8 mouse cellular contexts compared by ENCODE assay signal in genomic region chr4:143213175-143213479, GRCm38 (mm10). TPM values are rescaled to one million over a fixed set of nuclear protein-coding genes. Genes with fewer than 3 reads are reported as not detected.
A peak's percentile ranks its signal among the peaks of the same experiment; 100 is the strongest.
DNase-seq lines count a peak whose midpoint lies in the region; ATAC-seq and TF ChIP-seq lines count a peak whose summit lies in the region.

No protein-coding gene starts in this region.

- no peaks in the 10 kb centered on the region for H3K27me3 ChIP-seq in kidney, adult 2 months (replicated peaks; ENCODE audit: control insufficient read depth, insufficient read depth, low read length)
- no peaks in the 10 kb centered on the region for H3K27me3 ChIP-seq in hindbrain, embryonic 15.5 days
- H3K27me3 ChIP-seq in midbrain, embryonic 13.5 days: no peaks in the 10 kb centered on the region

- H3K36me3 ChIP-seq in kidney, adult 2 months (ENCODE audit: control insufficient read depth, insufficient read depth, low read length): no peaks in the 10 kb centered on the region
- no peaks in the 10 kb centered on the region for H3K36me3 ChIP-seq in hindbrain, embryonic 15.5 days
- H3K36me3 ChIP-seq in midbrain, embryonic 13.5 days: no peaks in the 10 kb centered on the region

- peak overlapping the region; percentile 64 for H3K4me2 ChIP-seq in hindbrain, embryonic 15.5 days
- peak overlapping the region; percentile 60 for H3K4me2 ChIP-seq in midbrain, embryonic 13.5 days (replicated peaks)

- TF ChIP-seq POLR2A in kidney, adult 2 months (IDR thresholded peaks at IDR 0.05; ENCODE audit: low read depth, low read length): no peak

- no peak for TF ChIP-seq CTCF in kidney, adult 2 months (conservative IDR thresholded peaks at IDR 0.05; ENCODE audit: insufficient read depth, insufficient read length, low read depth, low read length)

- H3K9me3 ChIP-seq in hindbrain, embryonic 15.5 days: no peaks in the 10 kb centered on the region
- H3K9me3 ChIP-seq in midbrain, embryonic 13.5 days: no peaks in the 10 kb centered on the region

- peaks cover 15% of the 10 kb centered on the region for H3K4me1 ChIP-seq in kidney, adult 2 months (ENCODE audit: control insufficient read depth, insufficient read depth, low read length)
- peaks cover 7% of the 10 kb centered on the region for H3K4me1 ChIP-seq in brown adipose tissue, adult 24 weeks (ENCODE audit: control insufficient read depth, insufficient read depth, insufficient read length, low read length)
- peaks cover 27% of the 10 kb centered on the region for H3K4me1 ChIP-seq in hindbrain, embryonic 15.5 days (replicated peaks)
- H3K4me1 ChIP-seq in midbrain, embryonic 13.5 days (replicated peaks): peaks cover 30% of the 10 kb centered on the region

- DNase-seq in kidney, adult 2 months: no peak
- no peak for DNase-seq in kidney, adult 18-20 months
- DNase-seq in retina, postnatal 1 day: no peak
- DNase-seq in left cerebral cortex, adult 9 months (ENCODE audit: low spot score in 2 of 2): no peak
- no peak for DNase-seq in ovary, postnatal 36 days (ENCODE audit: low spot score)

- WGBS in kidney, adult 2 months: 98% methylated on average over 3 of the region's 3 CpGs
- 98% methylated on average over 3 of the region's 3 CpGs for WGBS in hindbrain, embryonic 15.5 days
- 96% methylated on average over 3 of the region's 3 CpGs for WGBS in midbrain, embryonic 13.5 days

- peak overlapping the region; percentile 62 for H3K4me3 ChIP-seq in kidney, adult 2 months (ENCODE audit: insufficient read depth, low read depth, low read length)
- H3K4me3 ChIP-seq in brown adipose tissue, adult 24 weeks (ENCODE audit: insufficient read depth, low read depth, low read length): peak overlapping the region; percentile 87
- peak overlapping the region; percentile 91 for H3K4me3 ChIP-seq in hindbrain, embryonic 15.5 days
- H3K4me3 ChIP-seq in midbrain, embryonic 13.5 days (replicated peaks): peak overlapping the region; percentile 65

- peak overlapping the region; percentile 79 for H3K27ac ChIP-seq in kidney, adult 2 months (ENCODE audit: insufficient read depth, low read depth, low read length)
- peak overlapping the region; percentile 92 for H3K27ac ChIP-seq in brown adipose tissue, adult 24 weeks (replicated peaks; ENCODE audit: low read depth, low read length)
- peak overlapping the region; percentile 95 for H3K27ac ChIP-seq in hindbrain, embryonic 15.5 days (replicated peaks)
- peak overlapping the region; percentile 88; the same call in 1 of the 2 replicates for H3K27ac ChIP-seq in midbrain, embryonic 13.5 days

- no peak for ATAC-seq in hindbrain, embryonic 15.5 days (ENCODE audit: low FRiP score, low read depth)
- ATAC-seq in midbrain, embryonic 13.5 days: 0 out of 2 replicates have a peak, but pooled peaks have one; percentile 13

- peak overlapping the region; percentile 94; the same call in 1 of the 2 replicates for H3K9ac ChIP-seq in hindbrain, embryonic 15.5 days
- H3K9ac ChIP-seq in midbrain, embryonic 13.5 days (replicated peaks): no peak overlapping the region

RNA-seq across cellular contexts. Expression of gene Prdm2, which starts 0.3 kb away (rescaled TPM):
- 10.1 and 13.9 TPM in 2 replicates for polyA plus RNA-seq in kidney, adult 2 months (2012; rRNA removed)
- 9.8 and 10.1 TPM in 2 replicates for polyA plus RNA-seq in brown adipose tissue, adult 24 weeks (2012; ENCODE audit: insufficient read depth, insufficient read length, missing spikeins)
- 12.7 and 14.0 TPM in 2 replicates for polyA plus RNA-seq in hindbrain, embryonic 15.5 days (2015; fragmentation: Nextera tagmentation; extraction: Ambion mirVana)
- polyA plus RNA-seq in midbrain, embryonic 13.5 days (2015; fragmentation: Nextera tagmentation; extraction: Ambion mirVana): 18.3 and 21.2 TPM in 2 replicates
